Mouse (Mus musculus) ES-E14 (cell line): ENCODE measurements at regions not wholly inside any gene's neighbourhood (a gene's known extent, or its start where the extent isn't known, plus 50 kb on each side); places are given as distances from the start of the nearest gene placed in this dataset.

ENCODE experiments used
- CHD2 ChIP-seq: IDR thresholded peaks from 2 replicates; pipeline ENCODE4 v1.6.1; 2014; ENCODE audit warnings: mild to moderate bottlenecking, low read depth, low read length, inconsistent platforms
- HCFC1 ChIP-seq: IDR thresholded peaks from 2 replicates; pipeline ENCODE4 v1.6.1; 2012; ENCODE audit warnings: low read length, inconsistent platforms, borderline replicate concordance; ENCODE audit not compliant: insufficient read depth
- MAFK ChIP-seq: IDR thresholded peaks from 2 replicates; pipeline ENCODE4 v1.6.1; 2014; ENCODE audit warnings: mild to moderate bottlenecking, low read depth, low read length, inconsistent platforms; ENCODE audit not compliant: insufficient read depth

DNA sequence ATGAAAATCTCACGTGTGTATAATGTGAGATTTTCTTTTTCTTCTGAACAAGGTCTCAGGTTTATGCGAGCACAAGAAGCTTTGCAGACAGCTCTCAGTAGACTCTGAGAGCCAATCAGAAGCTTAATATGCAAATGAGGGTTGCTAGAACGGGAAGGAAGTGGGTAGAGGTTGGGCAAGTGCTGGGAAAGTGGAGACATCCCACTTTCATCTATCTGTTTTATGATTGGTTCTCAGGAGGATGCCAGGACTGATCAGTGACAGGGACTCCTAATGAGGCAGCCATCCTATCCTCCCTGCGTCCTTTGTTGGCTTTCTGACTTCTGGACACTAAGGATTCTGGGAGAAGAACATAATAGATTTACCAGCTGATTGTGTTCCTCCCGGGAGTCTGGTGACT lies 232.7 kb downstream of the Rnf144b start:
- TF ChIP-seq HCFC1 (no peak), MAFK (no peak), CHD2 (no peak)
